Mouse (Mus musculus) neural tube, embryonic 14.5 days (tissue): Measurements from ENCODE around the gene Mllt10. TPM values are rescaled to one million over a fixed set of nuclear protein-coding genes. Genes with fewer than 3 reads are reported as not detected.

Source experiments
- ATAC-seq: fragments of 200-750 bp; cut with Nextera tagmentation; 2 replicates; pipeline ENCODE4 v1.8.0; 2017; ENCODE audit warnings: low read depth, mild to moderate bottlenecking, moderate TSS enrichment, moderate library complexity
- H3K27ac ChIP-seq: fragments of 300-500 bp; sonication (generic); 2 replicates; pipeline ENCODE4 v1.5.1; 2014; ENCODE audit warnings: low read depth, mild to moderate bottlenecking, control low read depth, low read length, moderate library complexity, mixed read lengths
- H3K27me3 ChIP-seq: fragments of 300-500 bp; sonication (generic); 2 replicates; pipeline ENCODE4 v1.6.1; 2014; ENCODE audit warnings: low read length; ENCODE audit not compliant: control insufficient read depth, insufficient read depth
- H3K36me3 ChIP-seq: fragments of 300-500 bp; sonication (generic); 2 replicates; pipeline ENCODE4 v1.6.1; 2014; ENCODE audit warnings: low read length, mixed read lengths; ENCODE audit not compliant: control insufficient read depth, insufficient read depth
- H3K4me1 ChIP-seq: fragments of 300-500 bp; sonication (generic); 2 replicates; pipeline ENCODE4 v1.6.1; 2014; ENCODE audit warnings: low read length; ENCODE audit not compliant: control insufficient read depth, insufficient read depth
- H3K4me2 ChIP-seq: fragments of 300-500 bp; sonication (generic); 2 replicates; pipeline ENCODE4 v1.6.1; 2014; ENCODE audit warnings: mild to moderate bottlenecking, low read depth, low read length, control low read depth
- H3K4me3 ChIP-seq: fragments of 300-500 bp; sonication (generic); 2 replicates; pipeline ENCODE4 v1.5.1; 2014; ENCODE audit warnings: low read depth, low read length, control low read depth, mixed read lengths
- H3K9ac ChIP-seq: fragments of 300-500 bp; sonication (generic); replicated peaks from 2 replicates; pipeline ENCODE4 v1.6.1; 2014; ENCODE audit warnings: low read depth, mild to moderate bottlenecking, control low read depth, low read length, mixed read lengths
- H3K9me3 ChIP-seq: fragments of 300-500 bp; sonication (generic); 2 replicates; pipeline ENCODE4 v1.6.1; 2016; ENCODE audit warnings: low read length; ENCODE audit not compliant: control insufficient read depth
- WGBS: fragments of 180-500 bp; shearing (Covaris S2); extraction: QIAGEN DNeasy Blood & Tissue Kit; methylation state at CpG from one replicate; pipeline ENCODE4 v1.1.7; 2014; 5-methylcytosine and 5-hydroxymethylcytosine counted together
- polyA plus RNA-seq: library from polyadenylated mRNA; unstranded; fragments of >200 nt; fragmentation: Nextera tagmentation; extraction: Ambion mirVana; gene quantifications from 2 replicates; pipeline ENCODE4 v1.2.1, GENCODE M21; 2014

Gene Mllt10
- polyA plus RNA-seq: 34.6 and 36.5 TPM in 2 replicates

GRCm38 (mm10) chr2:18055016-18055928 lies at the start of gene Mllt10:
Gene Mllt10, plus strand, starts transcription at chr2:18055237.
- H3K4me3 ChIP-seq: peak within 1 kb of the TSS; percentile 63
- WGBS: 4% methylated on average over 20 of the region's 20 CpGs
- no peaks in the 10 kb centered on the region for H3K36me3 ChIP-seq
- no peaks in the 10 kb centered on the region for H3K27me3 ChIP-seq
- ATAC-seq: no peak
- peaks cover 7% of the 10 kb centered on the region; the same call in 1 of the 2 replicates for H3K4me1 ChIP-seq
- peak within 1 kb of the TSS; percentile 61; the same call in 1 of the 2 replicates for H3K9ac ChIP-seq
- peak within 1 kb of the TSS; percentile 99 for H3K27ac ChIP-seq
- no peaks in the 10 kb centered on the region for H3K9me3 ChIP-seq
- peak within 1 kb of the TSS; percentile 69 for H3K4me2 ChIP-seq

- Histone ChIP-seq H3K4me3 (no peak overlapping the region), H3K4me2 (no peak overlapping the region), H3K27ac (no peak overlapping the region), H3K27me3 (no peaks in the 10 kb centered on the region), H3K4me1 (no peaks in the 10 kb centered on the region), H3K9ac (no peak overlapping the region), H3K36me3 (no peaks in the 10 kb centered on the region), H3K9me3 (no peaks in the 10 kb centered on the region)
- no peak for ATAC-seq
- WGBS: 88% methylated on average over 6 of the region's 6 CpGs
Observed at GRCm38 (mm10) chr2:18011226-18011625, 43.8 kb upstream of the Mllt10 start.

GRCm38 (mm10) chr2:18012866-18013265 lies 42.2 kb upstream of the Mllt10 start:
- no peaks in the 10 kb centered on the region for H3K9me3 ChIP-seq
- H3K9ac ChIP-seq: no peak overlapping the region
- WGBS: 92% methylated on average over 3 of the region's 3 CpGs
- H3K4me2 ChIP-seq: no peak overlapping the region
- no peaks in the 10 kb centered on the region for H3K4me1 ChIP-seq
- no peaks in the 10 kb centered on the region for H3K27me3 ChIP-seq
- no peak overlapping the region for H3K27ac ChIP-seq
- no peak overlapping the region for H3K4me3 ChIP-seq
- no peak for ATAC-seq
- no peaks in the 10 kb centered on the region for H3K36me3 ChIP-seq

- no peak for ATAC-seq
- Histone ChIP-seq H3K9me3 (no peaks in the 10 kb centered on the region), H3K9ac (no peak overlapping the region), H3K27me3 (no peaks in the 10 kb centered on the region), H3K27ac (no peak overlapping the region), H3K4me2 (no peak overlapping the region), H3K4me3 (no peak overlapping the region), H3K4me1 (no peaks in the 10 kb centered on the region), H3K36me3 (no peaks in the 10 kb centered on the region)
- 63% methylated on average over 3 of the region's 3 CpGs for WGBS
Observed at GRCm38 (mm10) chr2:18015581-18015980, 39.5 kb upstream of the Mllt10 start.

GRCm38 (mm10) chr2:18016639-18017038 lies 38.4 kb upstream of the Mllt10 start:
- no peaks in the 10 kb centered on the region for H3K9me3 ChIP-seq
- H3K36me3 ChIP-seq: no peaks in the 10 kb centered on the region
- H3K4me1 ChIP-seq: no peaks in the 10 kb centered on the region
- no peak overlapping the region for H3K9ac ChIP-seq
- H3K27ac ChIP-seq: no peak overlapping the region
- H3K4me2 ChIP-seq: no peak overlapping the region
- ATAC-seq: no peak
- no peaks in the 10 kb centered on the region for H3K27me3 ChIP-seq
- H3K4me3 ChIP-seq: no peak overlapping the region
- WGBS: 90% methylated on average over 1 of the region's 1 CpGs

GRCm38 (mm10) chr2:18017321-18017720 lies 37.7 kb upstream of the Mllt10 start:
- no peaks in the 10 kb centered on the region for H3K36me3 ChIP-seq
- ATAC-seq: no peak
- WGBS: 96% methylated on average over 6 of the region's 6 CpGs

GRCm38 (mm10) chr2:18019122-18019521 lies 35.9 kb upstream of the Mllt10 start:
- no peaks in the 10 kb centered on the region for H3K4me1 ChIP-seq
- 86% methylated on average over 1 of the region's 1 CpGs for WGBS
- H3K4me3 ChIP-seq: no peak overlapping the region
- no peak overlapping the region for H3K4me2 ChIP-seq
- H3K27me3 ChIP-seq: no peaks in the 10 kb centered on the region
- no peaks in the 10 kb centered on the region for H3K36me3 ChIP-seq
- no peak overlapping the region for H3K9ac ChIP-seq
- ATAC-seq: no peak
- no peaks in the 10 kb centered on the region for H3K9me3 ChIP-seq
- H3K27ac ChIP-seq: no peak overlapping the region

More at GRCm38 (mm10) chr2:18017321-18017720, 37.7 kb upstream of the Mllt10 start:
- Histone ChIP-seq H3K4me2 (no peak overlapping the region), H3K27ac (no peak overlapping the region), H3K4me1 (no peaks in the 10 kb centered on the region), H3K27me3 (no peaks in the 10 kb centered on the region), H3K4me3 (no peak overlapping the region), H3K9me3 (no peaks in the 10 kb centered on the region), H3K9ac (no peak overlapping the region)

GRCm38 (mm10) chr2:18022886-18023285 lies 32.2 kb upstream of the Mllt10 start:
- Histone ChIP-seq H3K4me2 (no peak overlapping the region), H3K4me3 (no peak overlapping the region), H3K27ac (no peak overlapping the region), H3K4me1 (peaks cover 13% of the 10 kb centered on the region; the same call in 1 of the 2 replicates), H3K9ac (no peak overlapping the region), H3K27me3 (no peaks in the 10 kb centered on the region), H3K36me3 (no peaks in the 10 kb centered on the region), H3K9me3 (no peaks in the 10 kb centered on the region)
- ATAC-seq: no peak
- 54% methylated on average over 1 of the region's 1 CpGs for WGBS

GRCm38 (mm10) chr2:18025116-18025515 lies 29.9 kb upstream of the Mllt10 start:
- no peak for ATAC-seq
- Histone ChIP-seq H3K27ac (no peak overlapping the region), H3K9ac (no peak overlapping the region), H3K27me3 (no peaks in the 10 kb centered on the region), H3K36me3 (no peaks in the 10 kb centered on the region), H3K4me2 (peak overlapping the region; percentile 98; the same call in 1 of the 2 replicates), H3K4me1 (peaks cover 13% of the 10 kb centered on the region; the same call in 1 of the 2 replicates), H3K9me3 (no peaks in the 10 kb centered on the region), H3K4me3 (no peak overlapping the region)
- 34% methylated on average over 5 of the region's 5 CpGs for WGBS
